Mouse (Mus musculus): ENCODE measurements around the gene Rnf5. TPM values are rescaled to one million over a fixed set of nuclear protein-coding genes. Genes with fewer than 3 reads are reported as not detected.

Rnf5 gene
- polyA plus RNA-seq, 1 experiment from 2014 or later: 222 TPM

DNA sequence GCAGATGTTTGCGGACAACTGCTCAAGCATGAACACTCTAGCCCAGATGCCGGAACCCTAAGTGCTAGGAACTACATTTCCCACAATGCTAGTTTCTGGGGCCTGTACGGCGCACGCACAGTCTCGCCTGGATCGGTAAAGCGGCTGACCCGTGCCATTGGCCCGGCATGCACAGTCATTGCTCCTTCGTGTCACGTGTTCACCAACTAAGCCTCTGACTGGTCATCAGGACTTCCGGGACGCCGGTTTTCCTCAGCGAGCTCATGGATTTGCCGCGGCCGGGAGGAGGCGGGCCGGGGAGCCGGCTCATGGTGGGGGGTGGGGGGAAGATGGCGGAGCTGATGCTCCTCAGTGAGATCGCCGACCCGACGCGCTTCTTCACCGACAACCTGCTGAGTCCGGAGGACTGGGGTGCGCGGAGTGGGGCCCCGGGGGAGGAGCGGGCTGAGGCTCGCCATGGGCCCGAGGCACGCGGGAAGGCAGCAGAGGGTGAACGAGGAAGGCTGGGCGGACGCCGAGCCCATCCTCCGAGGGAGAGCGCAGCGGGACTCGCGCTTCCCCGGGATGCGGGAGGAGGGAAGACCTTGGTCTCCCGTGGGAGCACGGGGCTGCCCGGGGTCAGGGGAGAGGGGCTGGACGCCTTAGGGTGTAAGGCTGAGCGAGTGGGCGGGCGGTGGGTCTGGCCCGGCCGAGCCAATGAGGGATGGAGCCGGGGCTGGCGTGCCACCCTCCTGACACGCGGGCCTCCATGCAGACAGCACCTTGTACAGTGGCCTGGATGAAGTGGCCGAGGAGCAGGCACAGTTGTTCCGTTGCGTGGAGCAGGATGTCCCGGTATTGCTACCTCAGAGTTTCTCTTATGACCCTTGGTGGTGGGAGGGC, 43.7 kb upstream of the Rnf5 start, which contains the start of gene Atf6b:
Gene Atf6b, plus strand, starts transcription at position 241 of the 882 bp plus-strand sequence.
- peak within 1 kb of the TSS; percentile 79 for H3K27ac ChIP-seq (ENCODE audit: low read depth, low read length)
- peak within 1 kb of the TSS; percentile 98 for H3K4me3 ChIP-seq (ENCODE audit: low read depth, low read length)
- WGBS: 1% methylated on average over 66 of the region's 66 CpGs
- H3K9me3 ChIP-seq (replicated peaks; ENCODE audit: control insufficient read depth, low read length): no peaks in the 10 kb centered on the region
- ATAC-seq: peak; percentile 97
- peaks cover 14% of the 10 kb centered on the region for H3K4me1 ChIP-seq (ENCODE audit: control insufficient read depth, insufficient read depth, low read length)
- DNase-seq (ENCODE audit: low spot score): peak; percentile 100
- H3K36me3 ChIP-seq (ENCODE audit: control insufficient read depth, insufficient read depth, low read length): peaks cover 32% of the 10 kb centered on the region
- H3K9ac ChIP-seq (ENCODE audit: low read length): peak within 1 kb of the TSS; percentile 98
- no peaks in the 10 kb centered on the region for H3K27me3 ChIP-seq (replicated peaks; ENCODE audit: control insufficient read depth, insufficient read depth, low read length)
- H3K4me2 ChIP-seq (ENCODE audit: low read length): peak within 1 kb of the TSS; percentile 86

DNA sequence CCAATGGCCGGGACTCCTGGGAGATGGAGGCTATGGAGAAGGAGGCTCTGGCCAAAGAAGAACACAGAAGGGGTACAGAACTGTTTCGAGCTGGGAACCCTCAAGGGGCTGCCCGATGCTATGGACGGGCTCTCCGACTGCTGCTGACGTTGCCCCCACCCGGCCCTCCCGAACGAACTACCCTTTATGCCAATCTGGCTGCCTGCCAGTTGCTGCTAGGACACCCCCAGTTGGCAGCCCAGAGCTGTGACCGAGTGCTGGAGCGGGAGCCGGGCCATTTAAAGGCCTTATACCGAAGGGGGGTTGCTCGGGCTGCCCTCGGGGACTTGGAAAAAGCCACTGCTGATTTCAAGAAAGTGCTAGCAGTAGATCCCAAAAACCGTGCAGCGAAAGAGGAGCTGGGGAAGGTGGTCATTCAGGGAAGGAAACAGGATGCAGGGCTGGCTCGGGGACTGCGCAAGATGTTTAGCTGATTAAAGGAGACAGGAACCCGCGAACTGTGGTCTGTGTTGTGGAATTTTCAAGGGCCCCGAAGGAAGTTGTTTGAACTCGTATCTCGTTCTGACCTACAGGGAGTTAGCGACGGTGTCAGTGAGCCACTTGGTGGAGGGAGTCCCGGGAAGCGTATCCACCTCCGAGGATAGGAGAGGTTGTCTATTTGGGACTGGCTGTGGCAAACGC, 42.5 kb upstream of the Rnf5 start:
- Histone ChIP-seq H3K9me3 (replicated peaks; ENCODE audit: control insufficient read depth, low read length) (no peaks in the 10 kb centered on the region), H3K4me2 (ENCODE audit: low read length) (peak overlapping the region; percentile 30; the same call in 1 of the 2 replicates), H3K4me1 (ENCODE audit: control insufficient read depth, insufficient read depth, low read length) (peaks cover 17% of the 10 kb centered on the region), H3K27ac (ENCODE audit: low read depth, low read length) (no peak overlapping the region), H3K4me3 (ENCODE audit: low read depth, low read length) (no peak overlapping the region), H3K9ac (ENCODE audit: low read length) (no peak overlapping the region), H3K27me3 (replicated peaks; ENCODE audit: control insufficient read depth, insufficient read depth, low read length) (no peaks in the 10 kb centered on the region), H3K36me3 (ENCODE audit: control insufficient read depth, insufficient read depth, low read length) (peaks cover 21% of the 10 kb centered on the region)
- 87% methylated on average over 30 of the region's 30 CpGs for WGBS
- ATAC-seq (no peak), DNase-seq (ENCODE audit: low spot score) (no peak)

DNA sequence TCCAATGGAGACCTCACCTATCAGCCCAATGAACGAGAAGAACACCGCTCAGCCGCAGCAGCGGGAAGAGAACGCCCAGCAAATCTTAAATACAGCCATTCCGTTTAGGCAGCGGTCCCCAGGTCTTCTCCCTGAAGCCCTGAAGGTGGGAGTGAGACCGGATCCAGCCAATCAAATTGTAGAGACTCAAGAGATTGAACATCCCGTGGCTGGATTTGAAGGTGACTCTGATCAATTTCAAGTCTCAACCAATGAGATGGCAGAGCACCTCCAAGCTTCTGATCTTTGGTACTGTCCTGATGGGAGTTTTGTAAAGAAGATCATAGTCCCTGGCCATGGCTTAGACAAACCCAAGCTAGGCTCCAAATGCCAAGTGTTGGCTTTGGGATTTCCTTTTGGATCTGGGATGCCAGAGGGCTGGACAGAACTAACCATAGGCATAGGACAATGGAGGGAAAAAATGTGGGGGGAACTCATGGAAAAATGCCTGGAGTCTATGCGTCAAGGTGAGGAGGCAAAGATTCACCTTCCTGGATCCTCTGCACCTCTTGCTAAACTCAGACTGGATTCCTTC, 41.9 kb upstream of the Rnf5 start:
- DNase-seq (ENCODE audit: low spot score): no peak
- no peaks in the 10 kb centered on the region for H3K27me3 ChIP-seq (replicated peaks; ENCODE audit: control insufficient read depth, insufficient read depth, low read length)
- H3K27ac ChIP-seq (ENCODE audit: low read depth, low read length): no peak overlapping the region
- WGBS: 51% methylated on average over 10 of the region's 10 CpGs
- no peaks in the 10 kb centered on the region for H3K9me3 ChIP-seq (replicated peaks; ENCODE audit: control insufficient read depth, low read length)
- H3K4me2 ChIP-seq (ENCODE audit: low read length): peak overlapping the region; percentile 73
- peak overlapping the region; percentile 71 for H3K9ac ChIP-seq (ENCODE audit: low read length)
- H3K36me3 ChIP-seq (ENCODE audit: control insufficient read depth, insufficient read depth, low read length): peaks cover 14% of the 10 kb centered on the region
- ATAC-seq: no peak
- H3K4me1 ChIP-seq (ENCODE audit: control insufficient read depth, insufficient read depth, low read length): peaks cover 17% of the 10 kb centered on the region
- peak overlapping the region; percentile 52 for H3K4me3 ChIP-seq (ENCODE audit: low read depth, low read length)

DNA sequence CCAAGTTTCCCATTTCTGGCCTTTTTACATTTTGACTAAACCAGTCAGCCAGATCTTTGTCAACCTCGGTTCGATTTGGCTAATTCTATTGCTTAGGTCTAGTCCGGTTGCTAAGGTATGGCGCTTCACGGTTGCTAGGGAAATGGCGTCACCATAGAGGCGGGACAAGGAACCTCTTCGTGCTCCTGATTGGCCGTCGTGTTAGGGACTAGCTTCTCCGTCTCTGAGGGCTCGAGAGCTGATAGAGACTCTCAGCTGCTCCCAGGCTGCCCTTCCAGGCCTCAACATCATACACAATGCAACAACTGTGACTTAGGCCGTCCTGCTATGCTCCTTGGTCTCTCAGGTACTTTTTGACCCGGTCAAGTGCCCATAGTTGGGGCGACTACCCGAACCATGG, 41.1 kb upstream of the Rnf5 start, which contains the start of gene Fkbpl:
Gene Fkbpl, plus strand, starts transcription at position 157 of the 400 bp plus-strand sequence.
- DNase-seq (ENCODE audit: low spot score) (peak; percentile 99), ATAC-seq (peak; percentile 80)
- Histone ChIP-seq H3K36me3 (ENCODE audit: control insufficient read depth, insufficient read depth, low read length) (peaks cover 8% of the 10 kb centered on the region), H3K9me3 (replicated peaks; ENCODE audit: control insufficient read depth, low read length) (no peaks in the 10 kb centered on the region), H3K4me1 (ENCODE audit: control insufficient read depth, insufficient read depth, low read length) (peaks cover 21% of the 10 kb centered on the region), H3K4me3 (ENCODE audit: low read depth, low read length) (peak within 1 kb of the TSS; percentile 52), H3K27ac (ENCODE audit: low read depth, low read length) (peak within 1 kb of the TSS; percentile 49; the same call in 1 of the 2 replicates), H3K27me3 (replicated peaks; ENCODE audit: control insufficient read depth, insufficient read depth, low read length) (no peaks in the 10 kb centered on the region), H3K9ac (ENCODE audit: low read length) (peak within 1 kb of the TSS; percentile 71), H3K4me2 (ENCODE audit: low read length) (peak within 1 kb of the TSS; percentile 73)
- 1% methylated on average over 16 of the region's 16 CpGs for WGBS

DNA sequence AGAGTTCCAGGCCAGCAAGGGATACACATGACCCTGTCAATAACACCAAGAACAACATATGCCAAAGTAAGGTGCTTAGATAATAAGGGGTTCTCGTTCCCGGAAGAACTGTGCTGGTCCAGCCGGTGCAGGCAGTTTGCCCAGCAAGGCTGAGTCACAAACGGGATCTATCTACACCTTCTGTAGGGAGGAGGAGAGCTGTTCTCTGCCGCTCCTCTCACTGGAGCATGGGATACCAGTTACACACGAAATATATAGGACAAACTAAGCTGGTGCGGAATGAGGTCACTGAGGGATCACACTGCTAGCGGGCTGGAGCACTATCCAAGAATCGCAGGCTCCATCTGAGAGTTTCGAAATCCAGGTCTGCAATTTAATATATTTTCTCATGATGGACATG, 40.5 kb upstream of the Rnf5 start:
- WGBS: 86% methylated on average over 10 of the region's 10 CpGs
- Histone ChIP-seq H3K4me3 (ENCODE audit: low read depth, low read length) (no peak overlapping the region), H3K27ac (ENCODE audit: low read depth, low read length) (no peak overlapping the region)

DNA sequence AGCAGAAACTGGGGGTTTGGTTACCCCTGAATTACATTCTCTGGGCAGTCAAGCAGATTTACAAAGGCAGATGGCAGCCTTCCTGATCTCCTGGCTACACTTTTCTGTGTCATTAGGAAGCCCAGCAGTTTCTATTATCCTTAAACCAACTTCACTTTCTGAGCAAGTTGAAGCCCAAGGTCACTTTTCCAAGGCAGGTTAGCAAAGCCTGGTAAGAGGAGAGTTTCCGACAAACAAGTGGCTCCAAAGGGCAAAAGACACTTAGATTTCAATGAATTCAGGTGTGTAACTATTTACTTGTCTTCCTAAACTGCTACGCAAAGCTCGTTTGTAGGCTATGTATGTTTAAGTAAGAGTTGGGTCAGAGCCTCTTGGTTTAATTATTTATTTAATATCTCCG, 39.9 kb upstream of the Rnf5 start:
- ATAC-seq (no peak), DNase-seq (ENCODE audit: low spot score) (no peak)
- H3K27me3 ChIP-seq (replicated peaks; ENCODE audit: control insufficient read depth, insufficient read depth, low read length): no peaks in the 10 kb centered on the region
- WGBS: 90% methylated on average over 4 of the region's 4 CpGs
- no peaks in the 10 kb centered on the region for H3K36me3 ChIP-seq (ENCODE audit: control insufficient read depth, insufficient read depth, low read length)
- H3K4me1 ChIP-seq (ENCODE audit: control insufficient read depth, insufficient read depth, low read length): peaks cover 21% of the 10 kb centered on the region
- no peaks in the 10 kb centered on the region for H3K9me3 ChIP-seq (replicated peaks; ENCODE audit: control insufficient read depth, low read length)
- no peak overlapping the region for H3K4me2 ChIP-seq (ENCODE audit: low read length)
- H3K27ac ChIP-seq (ENCODE audit: low read depth, low read length): no peak overlapping the region
- H3K4me3 ChIP-seq (ENCODE audit: low read depth, low read length): no peak overlapping the region
- no peak overlapping the region for H3K9ac ChIP-seq (ENCODE audit: low read length)

More for the DNA sequence above, 40.5 kb upstream of the Rnf5 start:
- Histone ChIP-seq H3K4me2 (ENCODE audit: low read length) (no peak overlapping the region), H3K9me3 (replicated peaks; ENCODE audit: control insufficient read depth, low read length) (no peaks in the 10 kb centered on the region), H3K36me3 (ENCODE audit: control insufficient read depth, insufficient read depth, low read length) (peaks cover 1% of the 10 kb centered on the region), H3K9ac (ENCODE audit: low read length) (no peak overlapping the region), H3K27me3 (replicated peaks; ENCODE audit: control insufficient read depth, insufficient read depth, low read length) (no peaks in the 10 kb centered on the region), H3K4me1 (ENCODE audit: control insufficient read depth, insufficient read depth, low read length) (peaks cover 21% of the 10 kb centered on the region)
- no peak for ATAC-seq
- DNase-seq (ENCODE audit: low spot score): no peak

DNA sequence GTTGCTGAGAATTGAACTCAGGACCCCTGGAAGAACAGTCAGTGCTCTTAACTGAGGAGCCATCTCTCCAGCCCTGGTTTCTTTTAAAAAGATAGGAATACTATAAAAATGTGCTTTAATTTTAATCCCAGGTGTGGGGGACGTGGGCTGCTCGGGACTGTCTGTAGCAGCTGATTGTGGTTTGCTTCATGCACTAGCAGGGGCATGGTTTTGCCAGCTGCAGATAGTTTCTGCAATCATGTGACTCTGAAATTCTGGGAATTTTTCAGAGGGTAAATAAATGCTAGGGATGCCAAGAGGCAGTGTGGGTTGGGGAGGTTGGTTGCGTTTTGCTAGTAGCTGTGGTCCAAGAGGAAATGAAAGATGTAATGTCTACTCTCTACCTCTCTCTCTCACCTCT, 38.5 kb upstream of the Rnf5 start:
- Histone ChIP-seq H3K9me3 (replicated peaks; ENCODE audit: control insufficient read depth, low read length) (no peaks in the 10 kb centered on the region), H3K27me3 (replicated peaks; ENCODE audit: control insufficient read depth, insufficient read depth, low read length) (no peaks in the 10 kb centered on the region), H3K4me2 (ENCODE audit: low read length) (no peak overlapping the region), H3K4me3 (ENCODE audit: low read depth, low read length) (no peak overlapping the region), H3K36me3 (ENCODE audit: control insufficient read depth, insufficient read depth, low read length) (no peaks in the 10 kb centered on the region), H3K9ac (ENCODE audit: low read length) (no peak overlapping the region), H3K4me1 (ENCODE audit: control insufficient read depth, insufficient read depth, low read length) (peaks cover 14% of the 10 kb centered on the region), H3K27ac (ENCODE audit: low read depth, low read length) (no peak overlapping the region; the same call in 1 of the 2 replicates)
- DNase-seq (ENCODE audit: low spot score) (no peak), ATAC-seq (no peak)
- WGBS: 84% methylated on average over 3 of the region's 3 CpGs

DNA sequence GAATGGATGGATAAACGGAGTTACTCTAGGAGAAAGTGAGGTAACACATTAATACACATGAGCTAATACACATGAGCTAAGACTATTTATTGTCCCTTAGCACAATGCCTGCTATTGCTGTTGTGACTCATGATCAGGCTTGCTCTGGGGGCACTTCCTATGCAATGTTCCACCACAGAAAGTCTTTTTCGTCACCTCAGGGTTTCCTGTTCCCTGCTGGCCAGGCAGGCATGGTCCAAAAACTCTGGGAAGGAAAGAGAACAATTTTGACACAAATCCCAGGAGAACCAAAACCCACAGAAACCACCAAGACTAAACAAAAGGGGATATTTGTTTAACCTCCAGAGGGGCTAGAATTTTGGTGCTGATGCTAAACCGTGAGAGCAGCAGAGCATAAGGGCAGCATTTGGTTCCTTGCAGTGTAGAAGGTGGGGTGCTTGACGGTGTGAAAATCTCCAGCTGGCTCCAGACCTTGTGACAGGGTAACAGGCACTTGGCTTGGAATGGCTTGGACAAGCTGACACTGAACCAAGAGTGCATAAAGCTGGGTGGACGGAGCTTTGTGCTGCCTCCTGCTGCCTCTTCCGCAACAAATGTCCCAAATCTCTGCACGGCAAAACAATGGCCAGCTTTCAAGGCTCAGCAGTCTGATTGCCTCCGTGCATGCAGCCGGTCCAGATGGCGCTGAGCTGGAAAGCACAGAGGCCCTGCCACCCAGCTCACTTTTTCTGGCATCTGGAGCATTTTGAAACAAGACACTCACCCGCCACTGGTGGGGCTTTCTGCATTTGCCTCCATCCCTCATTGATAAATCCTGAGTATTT, 37.5 kb upstream of the Rnf5 start:
- Histone ChIP-seq H3K4me3 (ENCODE audit: low read depth, low read length) (no peak overlapping the region), H3K4me2 (ENCODE audit: low read length) (peak overlapping the region; percentile 5; the same call in 1 of the 2 replicates), H3K9me3 (replicated peaks; ENCODE audit: control insufficient read depth, low read length) (no peaks in the 10 kb centered on the region), H3K36me3 (ENCODE audit: control insufficient read depth, insufficient read depth, low read length) (no peaks in the 10 kb centered on the region), H3K4me1 (ENCODE audit: control insufficient read depth, insufficient read depth, low read length) (peaks cover 14% of the 10 kb centered on the region), H3K9ac (ENCODE audit: low read length) (peak overlapping the region; percentile 45; the same call in 1 of the 2 replicates), H3K27me3 (replicated peaks; ENCODE audit: control insufficient read depth, insufficient read depth, low read length) (no peaks in the 10 kb centered on the region), H3K27ac (ENCODE audit: low read depth, low read length) (peak overlapping the region; percentile 86)
- ATAC-seq (peak; percentile 51), DNase-seq (ENCODE audit: low spot score) (peak; percentile 74)
- WGBS: 10% methylated on average over 11 of the region's 11 CpGs
